Mouse (Mus musculus) embryonic facial prominence, embryonic 10.5 days (tissue): ENCODE results near the gene Gstm4. TPM values are rescaled to one million over a fixed set of nuclear protein-coding genes. Genes with fewer than 3 reads are reported as not detected.

Experiments
- DNase-seq: peaks from one replicate; pipeline ENCODE4 v3.0.0-alpha.2; 2017; ENCODE audit warnings: low spot score
- H3K27ac ChIP-seq: fragments of 300-500 bp; sonication (generic); replicated peaks from 2 replicates; pipeline ENCODE4 v1.5.1; 2016; ENCODE audit warnings: mild to moderate bottlenecking
- H3K27me3 ChIP-seq: fragments of 300-500 bp; sonication (generic); replicated peaks from 2 replicates; pipeline ENCODE4 v1.6.1; 2016; ENCODE audit warnings: low read depth, mild to moderate bottlenecking; ENCODE audit not compliant: poor library complexity, severe bottlenecking
- H3K36me3 ChIP-seq: fragments of 300-500 bp; sonication (generic); replicated peaks from 2 replicates; pipeline ENCODE4 v1.6.1; 2016; ENCODE audit warnings: mild to moderate bottlenecking, moderate library complexity
- H3K4me1 ChIP-seq: fragments of 300-500 bp; sonication (generic); 2 replicates; pipeline ENCODE4 v1.6.1; 2016
- H3K4me3 ChIP-seq: fragments of 300-500 bp; sonication (generic); 2 replicates; pipeline ENCODE4 v1.5.1; 2016; ENCODE audit warnings: mild to moderate bottlenecking, moderate library complexity
- H3K9me3 ChIP-seq: fragments of 300-500 bp; sonication (generic); 2 replicates; pipeline ENCODE4 v1.6.1; 2016; ENCODE audit warnings: mild to moderate bottlenecking
- WGBS: fragments of 180-500 bp; shearing (Covaris S2); methylation state at CpG from one replicate; pipeline ENCODE4 v1.1.7; 2016; 5-methylcytosine and 5-hydroxymethylcytosine counted together
- polyA plus RNA-seq: library from polyadenylated mRNA; unstranded; fragments of >200 nt; fragmentation: Nextera tagmentation; extraction: Ambion mirVana; gene quantifications from 2 replicates; pipeline ENCODE4 v1.2.1, GENCODE M21; 2016

The Gstm4 gene
- polyA plus RNA-seq: 12.9 and 13.2 TPM in 2 replicates

DNA sequence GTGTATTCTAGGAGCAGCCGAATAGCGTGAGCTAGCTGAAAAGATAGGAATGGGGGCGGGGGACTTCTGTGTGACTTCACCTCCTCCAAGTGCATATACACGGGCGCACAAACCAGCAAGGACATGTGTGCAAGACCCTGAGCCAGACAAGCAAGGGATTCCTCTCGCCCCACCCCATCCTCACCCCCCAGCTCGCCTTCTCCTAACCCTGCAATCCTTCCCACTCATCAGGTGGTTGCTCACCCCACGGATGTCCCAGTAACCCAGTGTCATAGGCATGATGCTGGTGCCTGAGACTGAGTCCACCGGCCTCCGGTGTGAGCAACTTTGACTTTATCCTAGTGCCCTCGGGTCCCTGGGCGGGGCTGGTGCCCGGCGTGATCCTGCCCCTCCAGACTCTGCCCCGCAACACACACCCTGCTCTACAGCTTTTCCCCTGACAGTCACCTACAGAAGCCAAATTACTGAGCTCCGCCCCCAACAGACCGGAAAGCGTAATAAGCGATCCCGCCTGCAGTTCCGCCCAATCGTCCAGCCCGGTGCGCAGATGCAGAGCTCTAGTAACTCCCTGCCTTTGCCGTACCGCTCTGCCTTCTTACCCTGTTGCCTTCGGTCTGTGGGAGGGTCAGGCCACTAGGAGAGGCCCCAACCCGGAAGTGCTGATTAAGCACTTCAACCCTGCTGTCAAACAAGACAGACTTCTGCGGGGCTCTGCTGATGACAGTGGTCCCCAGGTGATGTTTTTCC lies at the start of gene Gstm4:
Gene Gstm4, minus strand, starts transcription at position 501 of the 747 bp plus-strand sequence.
- DNase-seq: peak; percentile 87
- 7% methylated on average over 29 of the region's 29 CpGs for WGBS
- H3K4me3 ChIP-seq: peak within 1 kb of the TSS; percentile 69
- H3K27ac ChIP-seq: peak within 1 kb of the TSS; percentile 81
- H3K4me1 ChIP-seq: peaks cover 18% of the 10 kb centered on the region
- no peaks in the 10 kb centered on the region for H3K36me3 ChIP-seq
- no peaks in the 10 kb centered on the region for H3K27me3 ChIP-seq
- H3K9me3 ChIP-seq: no peaks in the 10 kb centered on the region

DNA sequence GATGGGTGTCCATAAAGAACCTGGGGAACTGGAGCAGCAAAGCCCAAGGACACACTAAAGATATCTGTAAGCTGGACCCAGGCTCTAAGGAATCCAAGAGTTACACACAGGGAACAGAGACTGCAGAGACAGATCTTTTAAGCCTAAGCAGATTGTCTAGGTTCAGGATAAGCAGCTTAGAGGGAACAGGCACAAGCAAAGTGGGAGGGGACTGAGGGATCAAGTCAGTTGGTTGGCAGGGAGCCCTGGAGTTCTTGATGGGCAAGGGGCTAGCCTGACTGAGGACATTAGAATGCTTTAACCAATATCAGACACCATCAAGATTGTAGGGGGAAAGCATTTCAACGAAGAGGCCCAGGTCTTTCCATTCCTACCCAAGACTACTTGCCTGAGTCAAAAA lies 49.5 kb upstream of the Gstm4 start:
- H3K4me1 ChIP-seq: peaks cover 7% of the 10 kb centered on the region
- no peak for DNase-seq
- no peak overlapping the region for H3K27ac ChIP-seq
- no peaks in the 10 kb centered on the region for H3K9me3 ChIP-seq
- no peak overlapping the region for H3K4me3 ChIP-seq
- no peaks in the 10 kb centered on the region for H3K27me3 ChIP-seq
- no peaks in the 10 kb centered on the region for H3K36me3 ChIP-seq
- WGBS: 82% methylated on average over 1 of the region's 1 CpGs

DNA sequence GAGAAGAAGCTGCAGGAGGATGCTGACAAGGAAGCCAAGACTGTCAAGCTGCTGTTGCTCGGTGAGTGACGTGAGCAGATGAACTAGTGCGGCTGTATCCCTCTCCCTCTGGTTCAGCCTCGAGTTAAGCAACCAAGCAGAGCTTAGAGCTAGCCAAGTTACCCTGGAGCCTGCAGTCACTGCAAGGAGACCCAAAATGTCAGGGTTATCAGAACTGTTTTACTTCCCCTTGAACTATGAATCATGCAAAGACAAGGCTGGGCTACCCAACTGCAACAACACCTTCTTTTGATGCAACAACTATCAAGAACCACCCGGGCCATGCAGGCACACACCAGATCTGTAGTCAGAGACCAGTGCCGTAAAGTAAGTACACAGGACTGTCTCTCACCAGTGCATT lies 48.6 kb upstream of the Gstm4 start:
- Histone ChIP-seq H3K4me1 (peaks cover 14% of the 10 kb centered on the region), H3K27me3 (no peaks in the 10 kb centered on the region), H3K4me3 (no peak overlapping the region), H3K36me3 (no peaks in the 10 kb centered on the region), H3K9me3 (no peaks in the 10 kb centered on the region), H3K27ac (no peak overlapping the region)
- DNase-seq: no peak
- WGBS: 65% methylated on average over 6 of the region's 6 CpGs

DNA sequence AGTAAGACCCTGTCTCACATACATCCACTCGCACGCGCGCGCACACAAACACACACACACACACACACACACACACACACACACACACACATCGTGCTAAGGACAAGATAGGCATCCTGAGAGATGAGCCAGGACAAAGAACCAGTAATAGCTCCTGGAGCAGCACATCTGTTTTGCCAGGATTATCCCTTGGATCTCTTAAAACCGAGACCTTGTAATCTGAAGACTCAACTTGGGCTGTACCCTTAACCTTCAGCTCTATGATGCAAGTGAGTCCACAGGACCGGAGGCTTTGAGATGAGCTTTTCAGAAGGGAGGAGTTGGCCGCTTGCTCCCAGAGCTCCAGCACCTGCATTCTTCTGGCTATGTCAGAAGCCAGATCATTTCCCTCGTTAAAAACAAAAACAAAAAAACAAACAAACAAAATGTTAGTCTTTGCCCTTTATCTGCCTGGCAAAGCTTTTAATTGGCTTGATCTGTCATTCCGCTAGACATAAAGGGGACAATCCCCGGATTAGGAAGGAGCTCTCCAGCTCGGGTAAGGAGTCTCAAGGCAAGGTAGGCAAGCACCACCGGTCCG lies 47.9 kb upstream of the Gstm4 start, which contains the start of gene Gnat2:
Gene Gnat2, plus strand, starts transcription at position 254 of the 580 bp plus-strand sequence.
- no peak for DNase-seq
- Histone ChIP-seq H3K27ac (no peak within 1 kb of the TSS), H3K4me1 (peaks cover 14% of the 10 kb centered on the region), H3K4me3 (no peak within 1 kb of the TSS), H3K27me3 (no peaks in the 10 kb centered on the region), H3K36me3 (no peaks in the 10 kb centered on the region), H3K9me3 (no peaks in the 10 kb centered on the region)
- WGBS: 75% methylated on average over 15 of the region's 15 CpGs

DNA sequence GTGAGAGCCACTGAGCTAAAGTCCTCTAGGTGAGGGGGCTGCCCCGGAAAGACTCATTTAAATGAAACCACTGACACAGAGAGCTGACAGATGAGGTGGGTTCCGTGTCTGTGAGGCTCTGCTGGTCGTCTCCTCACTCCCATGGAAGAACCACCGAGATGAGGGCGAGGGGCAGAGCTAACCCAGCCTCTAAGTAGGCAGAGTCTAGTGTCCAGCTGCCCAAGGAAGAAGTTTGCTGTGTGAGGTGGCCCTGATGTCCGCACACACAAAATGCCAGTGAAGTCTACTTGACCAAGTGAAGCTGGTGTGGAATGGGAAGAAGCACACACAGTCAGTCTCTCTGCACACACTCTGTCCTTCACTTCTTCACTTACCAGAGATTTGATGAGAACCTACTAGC lies 47.3 kb upstream of the Gstm4 start:
- H3K4me3 ChIP-seq: no peak overlapping the region
- no peak overlapping the region for H3K27ac ChIP-seq
- H3K9me3 ChIP-seq: no peaks in the 10 kb centered on the region
- 74% methylated on average over 6 of the region's 6 CpGs for whole genome bisulfite sequencing
- DNase-seq: no peak
- H3K27me3 ChIP-seq: no peaks in the 10 kb centered on the region
- peaks cover 20% of the 10 kb centered on the region for H3K4me1 ChIP-seq
- H3K36me3 ChIP-seq: no peaks in the 10 kb centered on the region

GRCm38 (mm10) chr3:108090561-108090960 lies 45.9 kb upstream of the Gstm4 start:
- Histone ChIP-seq H3K36me3 (no peaks in the 10 kb centered on the region), H3K27me3 (no peaks in the 10 kb centered on the region), H3K4me1 (peaks cover 35% of the 10 kb centered on the region), H3K27ac (no peak overlapping the region), H3K4me3 (no peak overlapping the region), H3K9me3 (no peaks in the 10 kb centered on the region)
- no peak for DNase-seq
- 85% methylated on average over 2 of the region's 2 CpGs for WGBS

DNA sequence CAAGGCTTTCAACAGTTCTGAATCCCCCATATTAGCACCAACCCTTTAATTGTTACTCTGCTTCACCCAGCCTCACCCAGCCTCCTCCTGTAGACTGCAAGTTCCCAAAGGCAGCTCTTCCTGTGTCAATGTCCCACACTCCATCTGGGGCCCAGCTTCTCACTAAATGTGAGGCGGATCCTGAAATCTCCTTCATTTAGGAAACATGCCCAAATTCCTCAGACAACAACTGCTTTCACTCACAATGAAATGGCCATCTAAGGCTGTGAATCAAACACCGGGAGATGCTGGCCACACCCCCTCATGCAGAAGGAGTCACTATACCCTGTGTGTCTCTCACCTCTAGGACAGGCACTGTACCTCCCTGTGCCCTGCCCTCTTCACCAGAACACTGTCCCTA lies 45.2 kb upstream of the Gstm4 start:
- WGBS: 47% methylated on average over 2 of the region's 2 CpGs
- Histone ChIP-seq H3K4me1 (peaks cover 42% of the 10 kb centered on the region), H3K27me3 (no peaks in the 10 kb centered on the region), H3K9me3 (no peaks in the 10 kb centered on the region), H3K36me3 (no peaks in the 10 kb centered on the region), H3K4me3 (no peak overlapping the region), H3K27ac (no peak overlapping the region)
- DNase-seq: no peak

DNA sequence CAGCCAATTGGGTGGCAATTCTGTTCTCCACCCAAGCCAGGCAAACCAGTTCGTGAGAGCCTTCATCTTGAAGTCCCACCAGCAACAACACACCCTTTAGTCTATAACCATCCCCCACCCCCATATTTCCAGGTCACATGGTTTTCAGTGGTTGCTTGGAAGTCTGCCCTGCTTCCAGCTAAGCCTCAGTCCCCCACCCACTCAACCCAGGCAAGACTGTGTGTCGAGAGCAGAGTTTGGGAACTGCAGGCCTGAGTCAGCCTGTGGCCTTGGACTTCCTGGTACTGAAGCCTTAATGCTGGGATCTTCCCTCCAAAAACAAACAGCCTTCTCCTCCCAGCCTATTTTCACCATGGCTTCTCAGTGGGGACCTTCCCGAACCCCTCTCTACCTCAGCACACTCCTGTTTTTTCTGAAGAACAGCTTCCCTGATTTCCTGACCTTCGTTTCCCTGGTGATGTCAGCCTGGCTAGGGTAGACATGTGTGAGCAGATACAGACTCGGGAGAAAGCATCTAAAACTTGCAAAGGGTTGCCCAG lies 44.2 kb upstream of the Gstm4 start:
- no peak for DNase-seq
- 48% methylated on average over 5 of the region's 5 CpGs for WGBS
- Histone ChIP-seq H3K27ac (no peak overlapping the region; the same call in 1 of the 2 replicates), H3K9me3 (no peaks in the 10 kb centered on the region), H3K4me3 (no peak overlapping the region), H3K27me3 (no peaks in the 10 kb centered on the region), H3K4me1 (peaks cover 52% of the 10 kb centered on the region), H3K36me3 (no peaks in the 10 kb centered on the region)

GRCm38 (mm10) chr3:108087329-108087728 lies 42.6 kb upstream of the Gstm4 start:
- Histone ChIP-seq H3K9me3 (no peaks in the 10 kb centered on the region), H3K27ac (peak overlapping the region; percentile 95; the same call in 1 of the 2 replicates), H3K4me1 (peaks cover 67% of the 10 kb centered on the region), H3K27me3 (no peaks in the 10 kb centered on the region), H3K36me3 (no peaks in the 10 kb centered on the region), H3K4me3 (peak overlapping the region; percentile 90; the same call in 1 of the 2 replicates)
- DNase-seq: no peak
- 73% methylated on average over 3 of the region's 3 CpGs for WGBS

- peak within 1 kb of the TSS; percentile 95 for H3K27ac ChIP-seq
- no peaks in the 10 kb centered on the region for H3K9me3 ChIP-seq
- no peaks in the 10 kb centered on the region for H3K27me3 ChIP-seq
- DNase-seq: peak; percentile 91
- H3K4me1 ChIP-seq: peaks cover 75% of the 10 kb centered on the region
- H3K4me3 ChIP-seq: peak within 1 kb of the TSS; percentile 90
- no peaks in the 10 kb centered on the region for H3K36me3 ChIP-seq
- under 1% methylated on average over 29 of the region's 29 CpGs for WGBS
Observed at GRCm38 (mm10) chr3:108086470-108086979, 41.8 kb upstream of the Gstm4 start, which contains the start of gene Ampd2. Ampd2 (minus strand) TSS chr3:108086651.

- peak overlapping the region; percentile 95 for H3K27ac ChIP-seq
- peaks cover 81% of the 10 kb centered on the region for H3K4me1 ChIP-seq
- no peaks in the 10 kb centered on the region for H3K9me3 ChIP-seq
- DNase-seq: peak; percentile 76
- H3K27me3 ChIP-seq: no peaks in the 10 kb centered on the region
- H3K36me3 ChIP-seq: peaks cover 3% of the 10 kb centered on the region
- under 1% methylated on average over 31 of the region's 31 CpGs for WGBS
- peak overlapping the region; percentile 90 for H3K4me3 ChIP-seq
Observed at GRCm38 (mm10) chr3:108085721-108086469, 41.2 kb upstream of the Gstm4 start.

DNA sequence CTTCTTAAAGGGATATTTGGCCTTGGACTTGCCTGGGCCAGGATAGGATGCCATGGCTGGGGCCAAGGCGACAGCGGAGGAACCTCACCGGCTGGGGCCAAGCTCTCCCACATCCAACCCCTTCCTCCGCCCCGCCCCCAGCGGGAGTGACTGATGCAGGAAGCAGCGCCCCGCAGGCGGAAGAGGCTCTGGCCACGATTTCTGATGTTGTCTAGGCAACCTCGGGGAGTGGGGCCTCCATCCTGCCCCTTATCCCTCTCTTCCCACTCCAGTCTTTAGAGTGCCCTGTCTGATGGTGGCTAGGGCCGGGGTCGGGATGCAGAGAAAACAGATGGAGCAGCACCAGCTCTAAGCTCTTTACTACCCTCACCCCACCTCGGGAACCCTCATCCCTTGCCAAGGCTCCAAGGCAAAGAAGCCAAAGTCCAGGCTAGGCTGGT lies 40.6 kb upstream of the Gstm4 start:
- DNase-seq: peak; percentile 94
- Histone ChIP-seq H3K36me3 (peaks cover 9% of the 10 kb centered on the region), H3K4me3 (peak overlapping the region; percentile 90), H3K27ac (peak overlapping the region; percentile 95), H3K9me3 (no peaks in the 10 kb centered on the region), H3K27me3 (no peaks in the 10 kb centered on the region), H3K4me1 (peaks cover 81% of the 10 kb centered on the region)
- under 1% methylated on average over 14 of the region's 14 CpGs for WGBS
